Mouse (Mus musculus) liver, embryonic 14.5 days (tissue): Measurements from ENCODE around the gene Cd28.

Experiments used
- CTCF ChIP-seq: IDR thresholded peaks from 2 replicates; pipeline ENCODE4 v1.5.1; 2016; ENCODE audit warnings: antibody characterized with exemption, low read depth, control low read depth
- EP300 ChIP-seq: IDR thresholded peaks from 2 replicates; pipeline ENCODE4 v1.6.1; 2016; ENCODE audit warnings: antibody characterized with exemption, low read depth

GRCm38 (mm10) chr1:60813411-60813810 is 96.8 kb downstream of the Cd28 start:
- no peak for TF ChIP-seq EP300
- TF ChIP-seq CTCF: no peak
